Mouse (Mus musculus) forebrain, embryonic 11.5 days (tissue): Measurements from ENCODE around the gene Kcnq5. TPM values are rescaled to one million over a fixed set of nuclear protein-coding genes. Genes with fewer than 3 reads are reported as not detected.
"Not testable (repeated sequence)": the region's sequence is repeated elsewhere in the genome, so short reads cannot be mapped to it uniquely, and the experiment has no call there.

Source experiments
- ATAC-seq: fragments of 200-750 bp; cut with Nextera tagmentation; replicated peaks from 2 replicates; pipeline ENCODE4 v1.8.0; 2017; ENCODE audit warnings: moderate TSS enrichment; ENCODE audit not compliant: low FRiP score
- DNase-seq: peaks from one replicate; pipeline ENCODE4 v3.0.0-alpha.2; 2017; ENCODE audit warnings: low spot score
- H3K27ac ChIP-seq: fragments of 300-500 bp; sonication (generic); 2 replicates; pipeline ENCODE4 v1.5.1; 2014; ENCODE audit warnings: low read depth, low read length
- H3K27me3 ChIP-seq: fragments of 300-500 bp; sonication (generic); 2 replicates; pipeline ENCODE4 v1.6.1; 2014; ENCODE audit warnings: mild to moderate bottlenecking, low read length, mixed read lengths; ENCODE audit not compliant: control insufficient read depth, insufficient read depth
- H3K36me3 ChIP-seq: fragments of 300-500 bp; sonication (generic); 2 replicates; pipeline ENCODE4 v1.6.1; 2014; ENCODE audit warnings: mild to moderate bottlenecking, low read length, moderate library complexity, mixed read lengths; ENCODE audit not compliant: control insufficient read depth, insufficient read depth
- H3K4me1 ChIP-seq: fragments of 300-500 bp; sonication (generic); replicated peaks from 2 replicates; pipeline ENCODE4 v1.6.1; 2014; ENCODE audit warnings: low read length, mixed read lengths; ENCODE audit not compliant: control insufficient read depth, insufficient read depth
- H3K4me2 ChIP-seq: fragments of 300-500 bp; sonication (generic); 2 replicates; pipeline ENCODE4 v1.6.1; 2014; ENCODE audit warnings: low read depth, mild to moderate bottlenecking, low read length, moderate library complexity, mixed read lengths; ENCODE audit not compliant: severe bottlenecking
- H3K4me3 ChIP-seq: fragments of 300-500 bp; sonication (generic); 2 replicates; pipeline ENCODE4 v1.5.1; 2014; ENCODE audit warnings: low read depth, low read length
- H3K9ac ChIP-seq: fragments of 300-500 bp; sonication (generic); 2 replicates; pipeline ENCODE4 v1.6.1; 2014; ENCODE audit warnings: low read length
- H3K9me3 ChIP-seq: fragments of 300-500 bp; sonication (generic); 2 replicates; pipeline ENCODE4 v1.6.1; 2016; ENCODE audit warnings: low read length, mixed read lengths; ENCODE audit not compliant: control insufficient read depth
- WGBS: fragments of 180-500 bp; shearing (Covaris S2); extraction: QIAGEN DNeasy Blood & Tissue Kit; methylation state at CpG from one replicate; pipeline ENCODE4 v1.1.7; 2014; 5-methylcytosine and 5-hydroxymethylcytosine counted together
- polyA plus RNA-seq: library from polyadenylated mRNA; unstranded; fragments of >200 nt; fragmentation: Nextera tagmentation; extraction: Ambion mirVana; gene quantifications from 2 replicates; pipeline ENCODE4 v1.2.1, GENCODE M21; 2014

Gene Kcnq5
- polyA plus RNA-seq, 1 experiment from 2014 or later: 0.79 TPM

GRCm38 (mm10) chr1:21602567-21602966 lies 359.2 kb downstream of the Kcnq5 start:
- H3K9me3 ChIP-seq: no peaks in the 10 kb centered on the region
- no peak for ATAC-seq
- H3K4me1 ChIP-seq: no peaks in the 10 kb centered on the region
- H3K4me2 ChIP-seq: no peak overlapping the region
- H3K27me3 ChIP-seq: no peaks in the 10 kb centered on the region
- no peak overlapping the region for H3K27ac ChIP-seq
- no peak overlapping the region for H3K9ac ChIP-seq
- no peak overlapping the region for H3K4me3 ChIP-seq
- no peaks in the 10 kb centered on the region for H3K36me3 ChIP-seq
- DNase-seq: no peak

- Histone ChIP-seq H3K36me3 (no peaks in the 10 kb centered on the region), H3K9me3 (no peaks in the 10 kb centered on the region), H3K27me3 (no peaks in the 10 kb centered on the region), H3K4me3 (no peak overlapping the region), H3K4me1 (no peaks in the 10 kb centered on the region), H3K9ac (no peak overlapping the region), H3K27ac (no peak overlapping the region), H3K4me2 (no peak overlapping the region)
- ATAC-seq: no peak
- no peak for DNase-seq
- 82% methylated on average over 4 of the region's 4 CpGs for WGBS
These were observed 361.1 kb downstream of the Kcnq5 start for GRCm38 (mm10) chr1:21600606-21601005.

- Histone ChIP-seq H3K9ac (no peak overlapping the region), H3K4me1 (no peaks in the 10 kb centered on the region), H3K27ac (no peak overlapping the region), H3K4me2 (no peak overlapping the region), H3K9me3 (no peaks in the 10 kb centered on the region), H3K27me3 (no peaks in the 10 kb centered on the region), H3K4me3 (no peak overlapping the region), H3K36me3 (no peaks in the 10 kb centered on the region)
- no peak for DNase-seq
- WGBS: 72% methylated on average over 4 of the region's 4 CpGs
- ATAC-seq: no peak
These were observed 367.9 kb downstream of the Kcnq5 start for GRCm38 (mm10) chr1:21593872-21594271.

- not testable (repeated sequence) for H3K9ac ChIP-seq, H3K27me3 ChIP-seq, ATAC-seq, H3K27ac ChIP-seq, H3K36me3 ChIP-seq, H3K4me2 ChIP-seq, H3K4me1 ChIP-seq, DNase-seq, H3K9me3 ChIP-seq, H3K4me3 ChIP-seq
- 93% methylated on average over 2 of the region's 2 CpGs for WGBS
These were observed 394.3 kb downstream of the Kcnq5 start for GRCm38 (mm10) chr1:21567397-21567796.

GRCm38 (mm10) chr1:21554630-21555029 lies 407.1 kb downstream of the Kcnq5 start:
- ATAC-seq: no peak
- WGBS: 71% methylated on average over 6 of the region's 6 CpGs
- H3K9me3 ChIP-seq: no peaks in the 10 kb centered on the region

GRCm38 (mm10) chr1:21552715-21553114 lies 409.0 kb downstream of the Kcnq5 start:
- DNase-seq (no peak), ATAC-seq (no peak)
- Histone ChIP-seq H3K4me3 (no peak overlapping the region), H3K9ac (no peak overlapping the region), H3K27ac (no peak overlapping the region), H3K27me3 (no peaks in the 10 kb centered on the region), H3K4me1 (no peaks in the 10 kb centered on the region), H3K9me3 (no peaks in the 10 kb centered on the region), H3K4me2 (no peak overlapping the region), H3K36me3 (no peaks in the 10 kb centered on the region)
- WGBS: 95% methylated on average over 2 of the region's 2 CpGs

More at GRCm38 (mm10) chr1:21554630-21555029, 407.1 kb downstream of the Kcnq5 start:
- DNase-seq: no peak
- Histone ChIP-seq H3K9ac (no peak overlapping the region), H3K36me3 (no peaks in the 10 kb centered on the region), H3K4me1 (no peaks in the 10 kb centered on the region), H3K27ac (no peak overlapping the region), H3K4me3 (no peak overlapping the region), H3K4me2 (no peak overlapping the region), H3K27me3 (no peaks in the 10 kb centered on the region)

- Histone ChIP-seq H3K27ac (no peak overlapping the region), H3K36me3 (no peaks in the 10 kb centered on the region), H3K9me3 (no peaks in the 10 kb centered on the region), H3K4me1 (no peaks in the 10 kb centered on the region), H3K4me3 (no peak overlapping the region), H3K4me2 (no peak overlapping the region), H3K9ac (no peak overlapping the region), H3K27me3 (no peaks in the 10 kb centered on the region)
- ATAC-seq (no peak), DNase-seq (no peak)
These were observed 417.8 kb downstream of the Kcnq5 start for GRCm38 (mm10) chr1:21543909-21544308.

- H3K4me2 ChIP-seq: no peak overlapping the region
- H3K4me3 ChIP-seq: no peak overlapping the region
- H3K27me3 ChIP-seq: no peaks in the 10 kb centered on the region
- H3K36me3 ChIP-seq: no peaks in the 10 kb centered on the region
- H3K4me1 ChIP-seq: no peaks in the 10 kb centered on the region
- no peak overlapping the region for H3K27ac ChIP-seq
- ATAC-seq (no peak), DNase-seq (no peak)
- no peak overlapping the region for H3K9ac ChIP-seq
- 78% methylated on average over 2 of the region's 2 CpGs for WGBS
- H3K9me3 ChIP-seq: no peaks in the 10 kb centered on the region
These were observed 422.3 kb downstream of the Kcnq5 start for GRCm38 (mm10) chr1:21539486-21539885.

- H3K9ac ChIP-seq: no peak overlapping the region
- ATAC-seq (no peak), DNase-seq (no peak)
- no peaks in the 10 kb centered on the region for H3K9me3 ChIP-seq
- H3K27ac ChIP-seq: no peak overlapping the region
- no peaks in the 10 kb centered on the region for H3K27me3 ChIP-seq
- no peak overlapping the region for H3K4me3 ChIP-seq
- H3K36me3 ChIP-seq: no peaks in the 10 kb centered on the region
- no peak overlapping the region for H3K4me2 ChIP-seq
- WGBS: 84% methylated on average over 1 of the region's 1 CpGs
- no peaks in the 10 kb centered on the region for H3K4me1 ChIP-seq
These were observed 430.9 kb downstream of the Kcnq5 start for GRCm38 (mm10) chr1:21530823-21531222.
